Mouse (Mus musculus) cerebellum, adult 11-12 months (tissue): ENCODE measurements around the gene Aldh1l1.
"Not testable (repeated sequence)": the region's sequence is repeated elsewhere in the genome, so short reads cannot be mapped to it uniquely, and the experiment has no call there.

Source experiments
- DNase-seq: peaks from one replicate; pipeline ENCODE4 v3.0.0; 2022

Aldh1l1 gene

DNA sequence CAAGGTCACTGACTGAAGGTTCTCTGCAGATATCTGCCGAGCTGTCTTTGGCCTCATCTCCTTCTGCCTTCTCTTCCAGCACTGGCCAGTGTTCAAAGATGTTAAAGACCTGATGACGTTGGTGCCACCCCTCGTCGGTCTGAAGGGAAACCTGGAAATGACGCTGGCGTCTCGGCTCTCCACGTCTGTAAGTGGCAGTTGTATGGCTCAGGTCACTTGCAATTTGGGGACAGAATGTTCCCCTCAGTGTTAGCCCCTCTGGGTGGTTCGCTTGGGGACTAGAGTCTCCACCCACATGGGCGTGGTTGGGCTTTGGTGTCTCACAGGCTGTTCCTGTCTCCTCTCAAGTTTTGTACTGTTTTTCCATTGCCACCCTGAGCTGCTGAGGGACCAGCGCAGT lies 138.5 kb downstream of the Aldh1l1 start:
- no peak for DNase-seq

DNA sequence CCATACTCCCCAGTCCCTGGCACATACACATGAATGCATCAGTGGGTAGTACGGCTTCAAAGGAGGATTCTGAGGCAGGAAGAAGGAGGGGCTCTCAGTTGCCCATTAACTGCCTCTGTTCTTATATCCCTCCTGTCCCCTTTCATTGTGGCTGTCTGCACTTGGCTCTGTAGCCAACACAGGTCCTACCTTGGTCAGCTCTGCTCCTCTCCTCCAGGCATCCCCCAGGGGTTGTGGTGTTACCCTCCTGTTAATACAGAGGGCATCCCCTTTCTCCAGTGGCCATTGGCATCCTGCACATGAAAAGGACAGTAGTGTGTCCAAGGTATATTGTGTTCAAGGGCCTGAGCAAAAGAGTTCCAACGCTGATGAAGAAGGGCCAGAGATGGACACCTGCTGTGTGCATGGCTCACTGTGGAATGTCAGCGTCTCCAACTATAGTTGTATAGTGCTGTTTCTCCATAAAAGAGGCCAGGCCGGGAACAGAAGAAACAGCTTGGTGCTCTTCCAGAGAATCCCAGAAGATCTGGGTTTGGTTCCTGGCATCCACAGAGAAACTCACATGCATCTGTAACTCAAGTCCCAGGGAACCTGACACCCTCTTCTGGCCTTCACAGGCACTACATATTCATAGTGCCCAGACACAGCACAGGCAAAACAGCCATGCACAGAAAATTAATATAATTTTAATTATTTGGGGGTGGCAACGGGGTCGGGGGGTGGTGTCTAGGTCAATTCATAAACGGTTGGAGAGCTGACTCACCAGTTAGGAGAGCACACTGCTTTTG lies 139.2 kb downstream of the Aldh1l1 start:
- no peak for DNase-seq

DNA sequence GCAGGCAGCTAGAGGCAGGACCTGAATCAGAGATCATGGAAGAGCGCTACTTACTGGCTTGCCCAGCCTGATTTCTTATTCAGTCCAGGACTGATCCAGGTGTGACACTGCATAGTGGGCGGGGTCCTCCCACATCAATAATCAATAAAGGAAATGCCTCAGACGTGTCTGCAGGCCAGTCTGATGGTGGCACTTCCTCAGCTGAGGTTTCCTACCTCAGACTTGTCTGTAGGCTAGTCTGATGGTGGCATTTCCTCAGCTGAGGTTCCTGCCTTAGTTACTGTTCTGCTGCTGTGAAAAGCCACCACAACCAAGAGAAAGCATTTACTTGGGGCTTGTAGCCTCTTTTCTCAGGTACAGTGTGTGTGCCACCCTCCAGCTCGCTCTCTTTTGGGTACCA lies 141.3 kb downstream of the Aldh1l1 start:
- DNase-seq: no peak

DNA sequence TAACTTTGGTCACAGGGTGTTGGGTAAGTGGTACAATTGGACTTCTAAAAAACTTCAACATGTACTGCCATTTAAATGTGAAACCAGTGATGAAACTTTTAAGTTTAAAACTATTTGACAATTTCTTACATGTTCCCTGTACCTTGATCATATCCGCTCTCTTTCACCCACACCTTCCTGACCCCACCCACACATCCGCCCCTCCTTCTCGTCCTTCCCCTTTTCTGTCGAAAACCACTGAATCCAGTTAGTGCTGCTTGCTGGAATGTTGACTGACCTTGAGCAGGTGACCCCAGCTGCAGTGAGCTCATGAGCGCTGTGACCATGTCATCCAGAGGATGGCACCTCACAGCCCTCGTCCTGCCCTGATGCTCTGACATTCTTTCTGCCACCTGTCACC lies 143.3 kb downstream of the Aldh1l1 start:
- no peak for DNase-seq

DNA sequence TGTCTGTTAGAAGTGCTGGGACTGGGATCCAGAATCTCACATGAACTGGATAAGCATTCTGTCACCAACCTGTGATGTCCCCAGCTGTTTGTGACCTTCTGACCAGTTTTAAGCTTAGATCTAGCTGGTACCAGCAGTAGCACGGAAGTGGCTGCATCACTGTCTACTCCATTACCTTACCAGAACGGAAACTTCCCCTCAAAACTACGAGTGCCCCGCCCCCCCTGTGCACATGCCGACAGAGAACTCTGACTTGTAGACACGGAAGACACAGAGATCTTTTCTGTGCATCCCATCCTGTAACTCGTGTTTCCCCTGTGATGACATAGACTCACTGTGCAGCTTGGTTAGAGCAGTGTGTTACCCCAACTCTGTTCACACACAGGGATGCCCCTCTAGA lies 144.2 kb downstream of the Aldh1l1 start:
- no peak for DNase-seq

DNA sequence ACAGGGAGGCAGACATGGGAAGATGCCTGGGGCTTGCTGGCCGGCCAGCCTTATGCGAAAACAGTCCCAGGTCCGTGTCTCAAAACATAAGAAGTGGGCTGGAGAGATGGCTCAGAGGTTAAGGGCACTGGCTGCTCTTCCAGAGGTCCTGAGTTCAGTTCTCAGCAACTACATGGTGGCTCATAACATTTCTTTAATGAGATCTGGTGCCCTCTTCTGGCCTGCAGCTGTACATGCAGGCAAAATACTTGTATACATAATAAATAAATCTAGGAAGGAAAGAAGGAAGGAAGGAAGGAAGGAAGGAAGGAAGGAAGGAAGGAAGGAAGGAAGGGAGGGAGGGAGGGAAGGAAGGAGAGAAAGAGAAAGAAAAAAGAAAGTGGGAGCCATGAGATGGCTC lies 146.3 kb downstream of the Aldh1l1 start:
- not testable (repeated sequence) for DNase-seq

DNA sequence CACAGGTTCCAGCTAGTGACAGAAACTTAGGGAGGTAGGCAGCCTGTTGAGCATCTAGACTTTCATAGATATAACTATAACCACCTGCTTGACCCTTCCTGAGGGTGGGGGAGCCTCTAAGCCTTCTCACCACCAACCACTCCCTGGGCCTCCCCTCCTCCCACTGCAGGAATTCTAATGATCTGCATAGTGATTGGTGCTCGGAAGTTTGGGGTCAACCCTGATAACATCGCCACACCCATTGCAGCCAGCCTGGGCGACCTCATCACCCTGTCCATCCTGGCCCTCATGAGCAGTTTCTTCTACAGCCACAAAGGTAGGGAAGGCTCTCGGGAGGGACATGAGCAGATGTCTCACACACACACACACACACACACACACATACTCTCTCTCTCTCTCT lies 148.9 kb downstream of the Aldh1l1 start:
- DNase-seq: no peak

DNA sequence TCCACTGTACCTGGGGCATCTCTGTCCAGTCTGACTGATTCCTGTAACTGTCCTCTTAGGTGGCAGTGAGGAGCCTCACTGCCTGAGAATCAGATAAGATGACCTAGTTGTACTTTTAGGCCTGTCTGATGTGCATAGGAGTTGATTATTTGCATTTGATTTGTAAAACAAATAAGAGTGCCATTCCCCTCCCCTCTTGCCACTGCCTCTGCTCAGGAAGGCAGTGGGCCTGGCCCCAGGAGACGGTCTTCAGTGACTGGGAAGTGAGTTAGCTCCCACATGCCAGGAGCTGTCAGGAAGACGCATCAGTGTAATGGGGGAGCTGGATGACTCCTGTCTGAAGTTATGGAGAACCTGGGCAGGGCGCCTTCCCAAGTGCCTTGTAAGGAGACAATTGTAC lies 149.4 kb downstream of the Aldh1l1 start:
- no peak for DNase-seq

DNA sequence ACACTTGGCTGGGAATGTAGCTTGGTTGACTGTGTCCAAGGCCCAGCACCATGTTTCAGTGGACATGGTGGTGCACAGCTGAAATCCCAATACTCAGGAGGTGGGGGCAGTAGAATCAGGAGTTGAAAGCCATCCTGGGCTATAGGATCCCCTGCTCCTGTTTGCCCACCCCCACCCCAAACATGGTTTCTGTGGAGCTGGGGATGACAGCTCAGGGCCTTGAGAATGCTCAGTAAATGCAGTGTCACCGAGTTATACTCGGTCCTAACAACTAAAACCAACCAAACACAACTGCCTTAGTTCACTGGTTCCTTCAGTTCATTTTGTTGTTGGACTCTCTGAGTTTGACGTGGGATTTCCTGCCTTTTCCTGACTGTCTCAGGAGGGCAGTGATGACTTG lies 156.8 kb downstream of the Aldh1l1 start:
- DNase-seq: no peak

DNA sequence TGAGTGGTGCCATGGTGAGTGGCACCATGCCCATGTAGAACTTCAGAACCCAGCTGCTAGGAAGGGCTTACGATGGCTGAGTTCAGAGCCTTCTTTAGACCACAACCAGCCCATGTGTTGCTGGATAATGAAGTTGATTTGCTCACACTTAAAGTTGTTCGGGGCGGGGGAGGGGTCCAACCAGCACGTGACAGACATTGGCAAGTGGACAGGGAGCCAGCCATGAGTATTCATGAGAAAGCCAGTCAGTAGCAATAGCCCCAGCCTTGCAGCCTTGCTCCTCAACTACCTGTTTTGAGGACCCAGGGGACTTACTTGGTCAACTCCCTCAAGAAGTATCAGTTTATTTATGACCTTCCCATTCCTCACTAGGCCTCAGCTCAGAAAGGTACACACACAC lies 158.7 kb downstream of the Aldh1l1 start:
- DNase-seq: no peak

DNA sequence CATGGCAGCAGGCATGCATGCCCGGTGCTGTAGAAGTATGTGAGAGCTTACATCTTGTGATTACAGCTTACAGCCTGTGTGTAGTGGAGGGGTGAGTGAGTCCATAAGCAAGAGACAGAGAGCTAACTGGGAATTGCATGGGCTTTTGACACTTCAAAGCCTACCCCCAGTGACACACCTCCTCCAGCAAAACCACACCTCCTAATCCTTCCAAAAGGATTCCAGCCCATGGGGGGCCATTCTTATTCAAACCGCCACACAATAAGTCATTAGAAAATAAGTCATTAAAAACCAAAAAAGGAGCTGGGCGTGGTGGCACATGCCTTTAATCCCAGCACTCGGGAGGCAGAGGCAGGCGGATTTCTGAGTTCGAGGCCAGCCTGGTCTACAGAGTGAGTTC lies 162.2 kb downstream of the Aldh1l1 start:
- no peak for DNase-seq

DNA sequence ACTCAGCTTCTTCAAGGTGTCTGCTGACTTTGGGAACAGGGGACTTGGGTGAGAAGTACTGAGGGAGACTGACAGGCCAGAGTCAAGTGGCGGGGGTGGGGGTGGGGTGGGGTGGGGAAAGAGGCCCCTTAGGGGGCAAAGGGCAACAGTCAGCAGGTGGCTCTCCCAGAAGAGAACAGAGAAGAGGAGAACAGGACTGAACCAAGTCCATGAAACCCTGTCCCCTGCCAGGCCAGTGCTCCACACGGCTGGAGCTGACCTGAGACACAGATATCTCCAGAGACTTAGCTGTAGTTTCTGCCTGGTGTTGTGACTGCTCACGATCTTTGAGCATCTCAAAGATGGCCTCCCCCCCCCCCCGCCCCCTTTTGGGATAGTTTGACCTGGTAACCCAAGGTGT lies 163.1 kb downstream of the Aldh1l1 start:
- DNase-seq: no peak
